Mouse (Mus musculus) embryonic facial prominence, embryonic 13.5 days (tissue): ENCODE results near the gene Otud7a. TPM values are rescaled to one million over a fixed set of nuclear protein-coding genes. Genes with fewer than 3 reads are reported as not detected.

Source experiments
- ATAC-seq: fragments of 200-750 bp; cut with Nextera tagmentation; 2 replicates; pipeline ENCODE4 v1.8.0; 2017; ENCODE audit warnings: low read depth; ENCODE audit not compliant: insufficient number of reproducible peaks, insufficient read depth, low FRiP score, low TSS enrichment
- H3K27ac ChIP-seq: fragments of 300-500 bp; sonication (generic); 2 replicates; pipeline ENCODE4 v1.5.1; 2015; ENCODE audit warnings: moderate library complexity, mild to moderate bottlenecking, inconsistent platforms
- H3K27me3 ChIP-seq: fragments of 300-500 bp; sonication (generic); 2 replicates; pipeline ENCODE4 v1.6.1; 2015; ENCODE audit warnings: mild to moderate bottlenecking, inconsistent platforms
- H3K36me3 ChIP-seq: fragments of 300-500 bp; sonication (generic); 2 replicates; pipeline ENCODE4 v1.6.1; 2015; ENCODE audit warnings: mild to moderate bottlenecking, inconsistent platforms
- H3K4me1 ChIP-seq: fragments of 300-500 bp; sonication (generic); 2 replicates; pipeline ENCODE4 v1.6.1; 2015; ENCODE audit warnings: inconsistent platforms
- H3K4me2 ChIP-seq: fragments of 300-500 bp; sonication (generic); 2 replicates; pipeline ENCODE4 v1.6.1; 2015; ENCODE audit warnings: moderate library complexity, mild to moderate bottlenecking, inconsistent platforms
- H3K4me3 ChIP-seq: fragments of 300-500 bp; sonication (generic); 2 replicates; pipeline ENCODE4 v1.5.1; 2015; ENCODE audit warnings: mild to moderate bottlenecking, inconsistent platforms
- H3K9ac ChIP-seq: fragments of 300-500 bp; sonication (generic); 2 replicates; pipeline ENCODE4 v1.6.1; 2015; ENCODE audit warnings: mild to moderate bottlenecking, inconsistent platforms
- H3K9me3 ChIP-seq: fragments of 300-500 bp; sonication (generic); 2 replicates; pipeline ENCODE4 v1.6.1; 2016; ENCODE audit warnings: inconsistent platforms
- WGBS: fragments of 180-500 bp; shearing (Covaris S2); methylation state at CpG from one replicate; pipeline ENCODE4 v1.1.7; 2015; ENCODE audit warnings: mixed read lengths; 5-methylcytosine and 5-hydroxymethylcytosine counted together
- polyA plus RNA-seq: library from polyadenylated mRNA; unstranded; fragments of >200 nt; fragmentation: Nextera tagmentation; extraction: Ambion mirVana; gene quantifications from 2 replicates; pipeline ENCODE4 v1.2.1, GENCODE M21; 2015

The Otud7a gene
- polyA plus RNA-seq, 1 experiment from 2014 or later: 0.25 TPM

DNA sequence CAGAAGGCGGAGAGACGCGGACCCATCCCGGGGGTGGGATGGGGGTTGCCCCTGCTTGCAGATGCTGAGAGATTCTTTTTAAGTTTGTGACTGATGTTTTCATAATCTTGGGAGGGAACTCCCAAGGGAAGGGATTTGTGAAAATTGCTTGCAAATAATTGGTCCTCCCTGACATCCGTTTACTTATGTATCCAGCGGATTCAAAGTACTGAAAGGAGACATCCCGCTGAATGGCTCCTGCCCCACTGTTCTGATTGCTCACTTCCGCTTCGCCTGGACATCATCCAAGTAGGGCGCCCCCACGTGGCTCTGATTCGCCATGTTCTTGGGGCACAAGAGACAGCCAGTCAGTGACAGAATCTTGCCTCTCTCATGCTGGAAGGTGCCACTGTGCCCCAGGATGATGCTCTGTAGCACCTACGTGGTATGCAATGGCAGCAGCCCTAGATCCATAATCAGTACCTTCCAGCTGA, 311.0 kb downstream of the Otud7a start:
- Histone ChIP-seq H3K4me3 (peak overlapping the region; percentile 45), H3K4me1 (peaks cover 35% of the 10 kb centered on the region), H3K4me2 (peak overlapping the region; percentile 80), H3K36me3 (no peaks in the 10 kb centered on the region), H3K9ac (peak overlapping the region; percentile 38), H3K9me3 (no peaks in the 10 kb centered on the region), H3K27ac (no peak overlapping the region), H3K27me3 (peaks cover 80% of the 10 kb centered on the region)
- WGBS: 1% methylated on average over 13 of the region's 13 CpGs
- ATAC-seq: no peak

DNA sequence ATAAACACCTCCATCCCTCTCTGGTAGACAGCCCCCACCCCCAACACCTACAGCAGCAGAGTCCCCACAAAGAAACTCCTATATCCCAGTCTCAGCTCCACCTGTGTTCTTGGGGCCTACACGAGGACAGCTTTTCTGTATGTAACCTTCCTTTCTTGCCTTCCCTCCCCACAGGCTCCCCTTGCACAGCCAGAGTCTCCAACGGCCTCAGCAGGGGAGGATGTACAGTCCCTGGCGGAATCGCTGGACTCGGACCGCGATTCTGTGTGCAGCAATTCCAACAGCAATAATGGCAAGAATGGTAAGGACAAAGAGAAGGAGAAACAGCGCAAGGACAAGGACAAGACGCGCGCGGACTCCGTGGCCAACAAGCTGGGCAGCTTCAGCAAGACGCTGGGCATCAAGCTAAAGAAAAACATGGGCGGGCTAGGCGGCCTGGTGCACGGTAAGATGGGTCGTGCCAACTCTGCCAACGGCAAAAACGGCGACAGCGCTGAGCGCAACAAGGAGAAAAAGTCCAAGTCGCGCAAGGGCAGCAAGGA, 312.7 kb downstream of the Otud7a start:
- H3K4me1 ChIP-seq: peaks cover 35% of the 10 kb centered on the region
- no peaks in the 10 kb centered on the region for H3K36me3 ChIP-seq
- peak overlapping the region; percentile 70 for H3K4me2 ChIP-seq
- H3K9me3 ChIP-seq: no peaks in the 10 kb centered on the region
- no peak for ATAC-seq
- H3K27ac ChIP-seq: no peak overlapping the region
- no peak overlapping the region for H3K9ac ChIP-seq
- 6% methylated on average over 25 of the region's 25 CpGs for WGBS
- peaks cover 89% of the 10 kb centered on the region for H3K27me3 ChIP-seq
- H3K4me3 ChIP-seq: peak overlapping the region; percentile 47

DNA sequence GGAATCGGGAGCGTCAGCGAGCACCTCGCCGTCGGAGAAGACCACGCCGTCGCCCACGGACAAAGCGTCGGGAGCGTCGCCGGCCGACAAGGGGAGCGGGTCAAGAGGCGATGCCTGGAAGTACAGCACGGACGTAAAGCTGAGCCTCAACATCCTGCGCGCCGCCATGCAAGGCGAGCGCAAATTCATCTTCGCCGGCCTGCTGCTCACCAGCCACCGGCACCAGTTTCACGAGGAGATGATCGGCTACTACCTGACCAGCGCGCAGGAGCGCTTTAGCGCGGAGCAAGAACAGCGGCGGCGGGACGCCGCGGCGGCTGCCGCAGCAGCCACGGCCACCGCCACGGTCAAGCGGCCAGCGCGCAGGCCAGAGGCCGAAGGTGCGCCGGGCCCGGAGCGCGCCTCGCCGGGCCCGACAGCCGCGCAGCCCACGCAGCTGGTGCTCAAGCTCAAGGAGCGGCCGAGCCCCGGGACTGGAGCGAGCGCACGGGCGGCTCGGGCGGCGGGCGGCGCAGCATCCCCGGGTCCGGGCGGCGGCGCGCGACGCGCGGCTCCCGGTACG, 313.2 kb downstream of the Otud7a start:
- H3K4me1 ChIP-seq: peaks cover 35% of the 10 kb centered on the region
- peak overlapping the region; percentile 47 for H3K4me3 ChIP-seq
- H3K27me3 ChIP-seq: peaks cover 94% of the 10 kb centered on the region
- peak overlapping the region; percentile 54 for H3K9ac ChIP-seq
- H3K4me2 ChIP-seq: peak overlapping the region; percentile 70
- H3K36me3 ChIP-seq: no peaks in the 10 kb centered on the region
- no peak for ATAC-seq
- H3K27ac ChIP-seq: no peak overlapping the region
- WGBS: 1% methylated on average over 67 of the region's 85 CpGs
- no peaks in the 10 kb centered on the region for H3K9me3 ChIP-seq

DNA sequence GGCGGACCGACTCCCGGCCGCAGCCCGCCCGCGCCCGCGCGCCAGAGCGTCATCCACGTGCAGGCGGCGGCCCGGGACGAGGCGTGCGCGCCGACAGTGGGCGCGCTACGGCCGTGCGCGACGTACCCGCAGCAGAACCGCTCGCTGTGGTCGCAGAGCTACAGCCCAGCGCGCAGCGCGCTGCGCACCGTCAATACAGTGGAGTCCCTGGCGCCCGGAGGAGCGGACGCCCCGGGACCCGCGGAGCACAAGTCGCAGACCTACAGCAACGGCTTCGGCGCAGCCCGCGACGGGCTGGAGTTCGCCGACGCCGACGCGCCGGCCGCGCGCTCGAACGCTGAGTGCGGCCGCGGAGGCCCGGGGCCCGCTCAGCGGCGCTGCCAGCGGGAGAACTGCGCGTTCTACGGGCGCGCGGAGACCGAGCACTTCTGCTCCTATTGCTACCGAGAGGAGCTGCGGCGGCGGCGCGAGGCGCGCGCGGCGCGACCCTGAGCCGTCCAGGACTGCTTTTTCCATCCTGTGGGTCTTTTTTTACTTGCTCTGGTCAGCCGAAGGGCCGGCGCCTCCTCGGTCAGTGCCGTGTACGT, 313.8 kb downstream of the Otud7a start:
- H3K4me1 ChIP-seq: peaks cover 32% of the 10 kb centered on the region
- under 1% methylated on average over 65 of the region's 97 CpGs for WGBS
- peak overlapping the region; percentile 70 for H3K4me2 ChIP-seq
- no peak for ATAC-seq
- peaks cover 93% of the 10 kb centered on the region for H3K27me3 ChIP-seq
- peak overlapping the region; percentile 54 for H3K9ac ChIP-seq
- H3K4me3 ChIP-seq: peak overlapping the region; percentile 47
- no peaks in the 10 kb centered on the region for H3K36me3 ChIP-seq
- no peaks in the 10 kb centered on the region for H3K9me3 ChIP-seq
- no peak overlapping the region for H3K27ac ChIP-seq

DNA sequence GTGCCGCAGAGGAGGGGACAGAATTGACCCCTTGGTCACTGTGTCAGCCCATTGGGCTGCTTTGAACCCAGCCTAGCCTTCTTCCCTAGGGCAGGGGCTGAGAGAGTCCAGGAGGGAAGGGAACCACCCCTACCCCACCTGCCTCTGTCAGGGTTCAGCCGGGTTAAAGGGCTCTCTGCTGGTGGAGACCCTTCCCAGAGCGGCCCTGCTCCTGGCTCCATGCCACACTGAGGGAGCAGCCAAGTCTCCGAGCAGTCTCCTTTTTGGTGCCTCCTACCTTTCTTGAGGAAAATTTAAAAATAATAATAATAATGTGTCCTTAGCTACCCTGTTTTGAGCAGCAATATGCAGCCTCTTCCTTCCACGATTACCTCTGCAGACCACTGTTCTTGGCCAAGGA, 315.1 kb downstream of the Otud7a start:
- H3K4me3 ChIP-seq: no peak overlapping the region
- no peak overlapping the region for H3K9ac ChIP-seq
- no peak overlapping the region for H3K4me2 ChIP-seq
- no peak for ATAC-seq
- no peak overlapping the region for H3K27ac ChIP-seq
- 29% methylated on average over 5 of the region's 5 CpGs for WGBS
- peaks cover 22% of the 10 kb centered on the region for H3K4me1 ChIP-seq
- no peaks in the 10 kb centered on the region for H3K36me3 ChIP-seq
- no peaks in the 10 kb centered on the region for H3K9me3 ChIP-seq
- peaks cover 89% of the 10 kb centered on the region for H3K27me3 ChIP-seq

DNA sequence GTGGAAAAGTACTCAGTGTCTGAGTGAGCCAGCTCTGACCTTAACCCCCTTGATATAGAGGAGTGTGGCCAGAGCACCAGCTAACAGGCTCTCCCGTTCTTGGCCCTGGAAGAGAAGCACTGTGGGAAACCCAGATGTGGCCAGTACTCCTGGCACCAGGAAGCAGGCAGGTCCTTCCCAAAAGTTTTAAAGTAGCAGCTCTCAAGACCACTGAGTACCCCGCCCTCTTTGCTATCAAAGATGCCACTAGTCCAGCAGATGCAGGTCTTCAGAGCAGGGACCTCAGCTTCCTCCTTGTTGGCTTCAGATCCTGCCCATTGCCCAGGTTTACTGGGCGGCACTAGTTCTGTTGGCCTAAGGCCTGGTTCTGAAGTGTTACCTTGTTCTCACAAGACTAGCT, 318.0 kb downstream of the Otud7a start:
- Histone ChIP-seq H3K4me1 (peaks cover 12% of the 10 kb centered on the region; the same call in 1 of the 2 replicates), H3K4me3 (no peak overlapping the region), H3K4me2 (no peak overlapping the region), H3K27ac (no peak overlapping the region), H3K9ac (no peak overlapping the region), H3K36me3 (no peaks in the 10 kb centered on the region), H3K27me3 (peaks cover 59% of the 10 kb centered on the region), H3K9me3 (no peaks in the 10 kb centered on the region)
- WGBS: 76% methylated on average over 3 of the region's 3 CpGs
- ATAC-seq: no peak

DNA sequence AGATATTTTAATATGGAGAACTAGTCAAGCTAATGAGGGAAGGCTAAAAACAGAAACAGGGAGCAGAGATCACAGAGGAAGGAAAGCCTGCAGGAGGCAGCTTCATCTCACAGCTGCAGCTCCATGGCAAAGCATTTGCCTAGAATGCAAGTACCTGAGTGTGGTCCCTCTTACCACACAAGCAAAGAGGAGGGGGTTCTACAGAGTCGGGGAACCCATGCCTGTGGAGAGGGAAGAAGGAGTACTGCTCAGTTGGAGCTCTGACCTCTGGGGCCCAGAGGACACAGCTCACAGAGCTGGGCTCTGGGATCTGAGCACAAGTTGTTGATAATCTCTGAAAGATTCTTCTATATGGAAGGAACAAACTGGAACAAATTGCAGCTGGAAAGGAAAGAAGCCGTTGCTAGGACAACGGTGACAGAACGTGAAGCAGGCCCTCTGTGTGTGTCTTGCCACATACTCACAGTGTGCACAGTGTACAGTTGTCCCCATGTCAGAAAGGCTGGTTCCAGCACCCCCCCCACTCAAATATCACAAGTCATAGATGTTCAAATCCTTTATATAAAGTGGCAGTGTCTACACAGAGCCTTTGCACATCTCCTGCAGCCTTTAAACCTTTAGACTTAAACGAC, 324.0 kb downstream of the Otud7a start:
- H3K36me3 ChIP-seq: no peaks in the 10 kb centered on the region
- H3K27ac ChIP-seq: no peak overlapping the region
- no peak overlapping the region for H3K4me3 ChIP-seq
- 0 out of 2 replicates have a peak overlapping the region, but pooled peaks have one; percentile 27 for H3K9ac ChIP-seq
- no peaks in the 10 kb centered on the region for H3K9me3 ChIP-seq
- H3K27me3 ChIP-seq: peaks cover 8% of the 10 kb centered on the region; the same call in 1 of the 2 replicates
- ATAC-seq: 0 out of 2 replicates have a peak, but pooled peaks have one; percentile 43
- no peak overlapping the region for H3K4me2 ChIP-seq
- WGBS: 51% methylated on average over 5 of the region's 5 CpGs
- no peaks in the 10 kb centered on the region; the same call in 1 of the 2 replicates for H3K4me1 ChIP-seq

DNA sequence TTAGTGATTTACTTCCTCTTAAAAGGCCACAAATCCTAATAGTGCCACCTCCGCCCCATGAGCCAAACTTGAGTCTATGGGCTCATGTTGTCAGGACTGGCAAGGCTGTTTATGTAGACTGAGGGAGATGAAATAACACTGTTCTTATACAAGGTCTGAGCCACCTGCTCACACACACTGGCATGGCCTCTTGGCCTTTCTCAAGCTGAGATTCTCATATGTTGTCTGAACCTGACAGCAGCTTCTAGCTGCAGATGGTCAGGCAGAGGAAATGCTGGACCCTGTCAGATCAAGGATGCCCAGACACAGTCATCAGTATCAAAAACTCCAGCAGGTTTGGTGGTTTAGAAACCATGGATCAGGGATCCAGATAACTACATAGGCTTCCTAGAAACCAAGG, 328.7 kb downstream of the Otud7a start:
- ATAC-seq: no peak
- Histone ChIP-seq H3K4me2 (no peak overlapping the region), H3K4me3 (no peak overlapping the region), H3K27me3 (no peaks in the 10 kb centered on the region), H3K27ac (no peak overlapping the region), H3K4me1 (no peaks in the 10 kb centered on the region; the same call in 1 of the 2 replicates), H3K9me3 (no peaks in the 10 kb centered on the region), H3K9ac (no peak overlapping the region), H3K36me3 (no peaks in the 10 kb centered on the region)
- WGBS: 88% methylated on average over 1 of the region's 1 CpGs

DNA sequence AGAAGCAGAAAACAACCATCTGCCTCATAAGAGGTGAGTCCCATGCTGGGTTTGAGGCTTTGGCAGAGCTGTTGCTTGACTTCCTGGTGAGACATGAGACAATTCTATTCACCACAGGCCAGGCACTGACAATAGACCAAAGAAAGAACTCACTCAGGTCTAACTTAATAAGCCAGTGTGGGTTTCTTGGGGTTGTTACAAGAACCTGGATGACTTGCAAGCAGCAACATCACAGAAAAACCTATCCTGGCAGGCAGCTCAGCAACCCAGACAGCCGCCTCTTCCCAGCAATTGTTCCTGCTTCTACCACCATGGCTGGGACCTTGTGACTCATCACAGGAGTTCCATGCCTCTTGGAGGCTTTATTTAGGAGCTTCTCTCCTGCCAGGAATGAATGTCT, 329.7 kb downstream of the Otud7a start:
- no peaks in the 10 kb centered on the region for H3K36me3 ChIP-seq
- H3K4me2 ChIP-seq: no peak overlapping the region
- H3K4me1 ChIP-seq: no peaks in the 10 kb centered on the region
- H3K4me3 ChIP-seq: no peak overlapping the region
- H3K27ac ChIP-seq: no peak overlapping the region
- H3K9ac ChIP-seq: no peak overlapping the region
- ATAC-seq: no peak
- no peaks in the 10 kb centered on the region for H3K9me3 ChIP-seq
- no peaks in the 10 kb centered on the region for H3K27me3 ChIP-seq
- 50% methylated on average over 1 of the region's 1 CpGs for WGBS

DNA sequence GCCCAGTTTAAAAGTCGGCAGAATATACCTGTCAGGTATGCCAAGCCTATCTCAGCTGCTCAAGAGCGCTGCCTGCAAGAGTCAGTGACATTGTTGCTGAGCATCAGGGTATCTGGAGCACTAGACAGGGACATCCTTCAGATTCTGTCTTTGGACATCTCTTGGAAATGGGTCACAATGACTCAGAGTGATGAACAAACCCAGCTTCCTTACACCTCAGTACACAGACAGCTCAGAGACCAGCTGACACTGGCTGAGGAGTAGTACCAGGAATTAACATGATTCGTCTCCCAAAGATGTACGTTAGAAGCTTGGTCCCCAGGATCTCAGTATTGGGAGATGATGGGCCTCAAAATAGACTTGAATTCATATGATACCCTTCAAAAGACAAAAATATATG, 332.8 kb downstream of the Otud7a start:
- no peak overlapping the region for H3K4me3 ChIP-seq
- H3K36me3 ChIP-seq: no peaks in the 10 kb centered on the region
- ATAC-seq: no peak
- no peak overlapping the region for H3K4me2 ChIP-seq
- H3K27me3 ChIP-seq: no peaks in the 10 kb centered on the region
- H3K9ac ChIP-seq: no peak overlapping the region
- no peaks in the 10 kb centered on the region for H3K4me1 ChIP-seq
- 88% methylated on average over 4 of the region's 4 CpGs for WGBS
- no peak overlapping the region for H3K27ac ChIP-seq
- H3K9me3 ChIP-seq: no peaks in the 10 kb centered on the region

DNA sequence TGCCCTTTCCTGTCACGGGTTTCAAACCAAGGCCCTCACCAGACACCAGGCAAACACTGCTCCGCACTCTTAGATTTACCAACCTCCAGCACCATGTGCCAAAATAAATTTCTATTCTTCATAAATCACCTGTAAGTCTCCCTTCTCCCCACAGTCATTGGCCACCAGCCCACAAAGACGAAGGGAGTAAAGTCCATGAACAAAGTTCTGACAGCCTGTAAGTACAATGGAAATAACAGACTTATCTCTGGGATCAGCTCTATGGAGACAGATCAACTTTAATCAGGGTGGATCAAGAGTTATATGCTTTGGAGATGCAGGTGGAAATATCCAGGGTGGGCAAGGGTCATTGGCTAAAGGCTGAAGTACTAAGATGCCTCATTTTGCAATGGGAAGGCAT, 336.3 kb downstream of the Otud7a start:
- H3K4me1 ChIP-seq: no peaks in the 10 kb centered on the region
- WGBS: 86% methylated on average over 3 of the region's 3 CpGs
- H3K9me3 ChIP-seq: no peaks in the 10 kb centered on the region
- no peak overlapping the region for H3K9ac ChIP-seq
- H3K4me2 ChIP-seq: no peak overlapping the region
- H3K27me3 ChIP-seq: no peaks in the 10 kb centered on the region
- no peak overlapping the region for H3K4me3 ChIP-seq
- ATAC-seq: no peak
- no peaks in the 10 kb centered on the region for H3K36me3 ChIP-seq
- no peak overlapping the region for H3K27ac ChIP-seq

DNA sequence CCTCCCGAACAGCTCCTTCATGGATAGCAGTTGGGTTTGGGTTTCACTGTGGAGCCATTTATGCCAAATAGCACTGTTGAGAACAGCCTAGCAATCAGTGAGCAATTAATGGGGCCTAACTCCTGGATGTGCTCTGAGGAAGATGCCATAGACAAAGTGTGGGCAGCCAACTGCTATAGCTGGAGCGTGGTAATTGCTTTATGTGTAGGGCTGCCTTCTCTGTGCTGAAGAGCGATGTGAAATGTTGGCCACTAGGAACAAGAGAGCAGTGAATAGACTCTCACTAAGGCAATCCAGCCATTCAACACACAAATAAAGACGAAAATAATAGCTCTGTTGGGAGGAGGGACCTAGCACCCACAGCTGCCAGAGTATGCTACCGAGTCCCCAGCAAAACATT, 345.2 kb downstream of the Otud7a start:
- ATAC-seq: no peak
- 79% methylated on average over 5 of the region's 5 CpGs for whole genome bisulfite sequencing
- Histone ChIP-seq H3K4me1 (no peaks in the 10 kb centered on the region), H3K4me3 (no peak overlapping the region), H3K36me3 (no peaks in the 10 kb centered on the region), H3K9me3 (no peaks in the 10 kb centered on the region), H3K9ac (no peak overlapping the region), H3K27me3 (no peaks in the 10 kb centered on the region), H3K27ac (no peak overlapping the region), H3K4me2 (no peak overlapping the region)
